Mouse (Mus musculus): Measurements from ENCODE around the gene Hist1h2ap.
"Not testable (repeated sequence)": the region's sequence is repeated elsewhere in the genome, so short reads cannot be mapped to it uniquely, and the experiment has no call there.

- not testable (repeated sequence) for TF ChIP-seq CTCF, EP300 (IDR thresholded peaks at IDR 0.05; ENCODE audit: low read depth)
Observed at GRCm38 (mm10) chr13:21811539-21811938, 21.8 kb downstream of the Hist1h2ap start, which contains the start of gene Hist1h4m.
